In genomic region chr3:45432172-45432765, GRCm38 (mm10) we compare ENCODE assay signal across 15 mouse cellular contexts. TPM values are rescaled to one million over a fixed set of nuclear protein-coding genes. Genes with fewer than 3 reads are reported as not detected.
DNase-seq lines count a peak whose midpoint lies in the region; ATAC-seq and TF ChIP-seq lines count a peak whose summit lies in the region.
"Had no signal": no experiment of that assay in that cellular context is flagged by ENCODE, and none has a peak within 500 bp of the region (broad histone marks: within the 10 kb centered on the region; RNA-seq: fewer than 3 reads in every experiment).

No protein-coding gene starts in this region.

- ATAC-seq in forebrain, embryonic 16.5 days, result peak; percentile 64
- ATAC-seq in neural tube, embryonic 15.5 days (ENCODE audit: low FRiP score), result no peak
- ATAC-seq: intestine, postnatal 0 days had no signal

- H3K4me2 ChIP-seq in forebrain, embryonic 16.5 days (ENCODE audit: low read length), result peak overlapping the region; percentile 46
- H3K4me2 ChIP-seq in neural tube, embryonic 15.5 days, result peak overlapping the region; percentile 30
- H3K4me2 ChIP-seq: embryonic facial prominence, embryonic 15.5 days; liver, embryonic 13.5 days; midbrain, embryonic 11.5 days; neural tube, embryonic 12.5 days had no signal

- no peaks in the 10 kb centered on the region for H3K9me3 ChIP-seq in forebrain, embryonic 16.5 days (ENCODE audit: control insufficient read depth, low read length)
- no peaks in the 10 kb centered on the region for H3K9me3 ChIP-seq in neural tube, embryonic 15.5 days (replicated peaks)
- H3K9me3 ChIP-seq: embryonic facial prominence, embryonic 15.5 days; liver, embryonic 13.5 days; neural tube, embryonic 12.5 days had no signal

- H3K4me1 ChIP-seq in forebrain, embryonic 16.5 days (replicated peaks; ENCODE audit: control insufficient read depth, insufficient read depth, low read length), result peaks cover 5% of the 10 kb centered on the region
- no peaks in the 10 kb centered on the region for H3K4me1 ChIP-seq in neural tube, embryonic 15.5 days
- H3K4me1 ChIP-seq: embryonic facial prominence, embryonic 15.5 days; liver, embryonic 13.5 days; neural tube, embryonic 12.5 days had no signal

- H3K9ac ChIP-seq in forebrain, embryonic 16.5 days (replicated peaks; ENCODE audit: low read depth, low read length), result no peak overlapping the region; the same call in 1 of the 2 replicates
- H3K9ac ChIP-seq in neural tube, embryonic 15.5 days (replicated peaks), result no peak overlapping the region
- H3K9ac ChIP-seq: embryonic facial prominence, embryonic 15.5 days; liver, embryonic 13.5 days; neural tube, embryonic 12.5 days had no signal

- no peaks in the 10 kb centered on the region for H3K27me3 ChIP-seq in forebrain, embryonic 16.5 days (replicated peaks; ENCODE audit: control insufficient read depth, insufficient read depth, low read length)
- no peaks in the 10 kb centered on the region for H3K27me3 ChIP-seq in neural tube, embryonic 15.5 days (replicated peaks)
- H3K27me3 ChIP-seq: embryonic facial prominence, embryonic 15.5 days; liver, embryonic 13.5 days; neural tube, embryonic 12.5 days had no signal

- 0 out of 2 replicates have a peak overlapping the region, but pooled peaks have one; percentile 1 for H3K4me3 ChIP-seq in forebrain, embryonic 16.5 days (replicated peaks; ENCODE audit: low read length)
- no peak overlapping the region for H3K4me3 ChIP-seq in neural tube, embryonic 15.5 days (replicated peaks)
- H3K4me3 ChIP-seq: embryonic facial prominence, embryonic 15.5 days; liver, embryonic 13.5 days; neural tube, embryonic 12.5 days had no signal

- TF ChIP-seq CTCF in brain, embryonic 14.5 days (IDR thresholded peaks at IDR 0.05; ENCODE audit: borderline replicate concordance, extremely low read depth, insufficient read depth, insufficient read length), result no peak

- peak; percentile 29 for DNase-seq in layer of hippocampus, adult 11-12 months (ENCODE audit: low spot score)
- no peak for DNase-seq in layer of hippocampus, adult 9-11 months
- peak; percentile 64 for DNase-seq in brain, embryonic 14.5 days (ENCODE audit: low read depth)
- no peak for DNase-seq in c-Kit-positive CD71-positive TER-119-positive erythroid progenitor cells, embryonic 14.5 days (ENCODE audit: low spot score)
- DNase-seq in embryo, embryonic 10.5 days (ENCODE audit: low spot score), result no peak
- DNase-seq: heart, adult 11 months; heart, postnatal 36 days; liver, embryonic 13.5 days; lung, postnatal 10 days had no signal

- WGBS in forebrain, embryonic 16.5 days, result 26% methylated on average over 11 of the region's 11 CpGs
- WGBS in neural tube, embryonic 15.5 days, result 34% methylated on average over 11 of the region's 11 CpGs

- no peak overlapping the region for H3K27ac ChIP-seq in forebrain, embryonic 16.5 days (ENCODE audit: low read length)
- no peak overlapping the region for H3K27ac ChIP-seq in neural tube, embryonic 15.5 days (replicated peaks)
- H3K27ac ChIP-seq: embryonic facial prominence, embryonic 15.5 days; liver, embryonic 13.5 days; neural tube, embryonic 12.5 days had no signal

- no peaks in the 10 kb centered on the region for H3K36me3 ChIP-seq in forebrain, embryonic 16.5 days (ENCODE audit: control insufficient read depth, insufficient read depth)
- 0 out of 2 replicates have a peak, but pooled peaks cover 4% of the 10 kb centered on the region for H3K36me3 ChIP-seq in neural tube, embryonic 15.5 days
- H3K36me3 ChIP-seq: embryonic facial prominence, embryonic 15.5 days; liver, embryonic 13.5 days; neural tube, embryonic 12.5 days had no signal

- no peak for TF ChIP-seq POLR2A in brain, embryonic 14.5 days (IDR thresholded peaks at IDR 0.05; ENCODE audit: borderline replicate concordance, extremely low read depth, insufficient read depth, insufficient read length, poor library complexity, severe bottlenecking)

RNA-seq across cellular contexts. Expression of gene Pcdh10, which starts 54.1 kb away (rescaled TPM):
- 40.7 and 73.4 TPM in 2 replicates for polyA plus RNA-seq in brain, embryonic 14.5 days (2012; rRNA removed)
- 12.0 and 15.8 TPM in 2 replicates for polyA plus RNA-seq in forebrain, embryonic 16.5 days (2015; fragmentation: Nextera tagmentation; extraction: Ambion mirVana)
- polyA plus RNA-seq in neural tube, embryonic 15.5 days (2015; fragmentation: Nextera tagmentation; extraction: Ambion mirVana), result 13.6 and 19.8 TPM in 2 replicates

Comparison
In these comparisons a context has a peak if more than half of its experiments do, and no peak if none do; other contexts are left out.
1. DNase-seq: peak in layer of hippocampus, adult 11-12 months (single experiment) and brain, embryonic 14.5 days (single experiment); none in layer of hippocampus, adult 9-11 months (single experiment), c-Kit-positive CD71-positive TER-119-positive erythroid progenitor cells, embryonic 14.5 days (single experiment) and embryo, embryonic 10.5 days (single experiment).